Mouse (Mus musculus) spleen, postnatal 10 days (tissue): ENCODE data around the gene Lcn12.

Experiments used
- DNase-seq, 2 experiments: peaks; one replicate each; pipeline ENCODE4 v3.0.0; 2021 to 2022; ENCODE audit warnings: low spot score in 2 of 2

Lcn12 gene

DNA sequence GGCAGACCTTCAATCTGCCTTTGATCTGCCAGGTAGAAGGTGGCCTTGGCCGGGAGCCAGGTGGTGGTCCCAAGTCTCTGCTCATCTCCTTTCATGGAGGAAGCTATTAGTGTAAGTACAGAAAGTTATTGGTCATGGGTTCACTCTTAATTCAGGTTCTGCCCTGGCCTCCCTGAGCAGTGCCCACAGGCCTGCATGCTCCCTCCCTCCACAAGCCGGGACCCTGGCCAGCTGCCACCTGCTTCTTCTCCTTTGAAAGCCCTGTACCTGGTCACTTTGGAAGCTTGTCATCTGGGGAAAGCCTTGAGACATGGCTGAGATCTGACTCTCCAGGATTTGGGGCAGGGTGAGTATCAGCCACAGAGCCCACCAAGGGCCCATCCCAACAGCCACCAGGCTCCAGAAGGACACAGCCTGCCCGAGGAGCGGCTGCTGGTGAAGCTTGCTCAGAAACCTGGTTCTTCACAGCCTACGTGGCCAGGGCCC lies at the start of gene Lcn12:
Gene Lcn12 (minus strand): TSS at position 436 of the 486 bp plus-strand sequence.
- no peak for DNase-seq

DNA sequence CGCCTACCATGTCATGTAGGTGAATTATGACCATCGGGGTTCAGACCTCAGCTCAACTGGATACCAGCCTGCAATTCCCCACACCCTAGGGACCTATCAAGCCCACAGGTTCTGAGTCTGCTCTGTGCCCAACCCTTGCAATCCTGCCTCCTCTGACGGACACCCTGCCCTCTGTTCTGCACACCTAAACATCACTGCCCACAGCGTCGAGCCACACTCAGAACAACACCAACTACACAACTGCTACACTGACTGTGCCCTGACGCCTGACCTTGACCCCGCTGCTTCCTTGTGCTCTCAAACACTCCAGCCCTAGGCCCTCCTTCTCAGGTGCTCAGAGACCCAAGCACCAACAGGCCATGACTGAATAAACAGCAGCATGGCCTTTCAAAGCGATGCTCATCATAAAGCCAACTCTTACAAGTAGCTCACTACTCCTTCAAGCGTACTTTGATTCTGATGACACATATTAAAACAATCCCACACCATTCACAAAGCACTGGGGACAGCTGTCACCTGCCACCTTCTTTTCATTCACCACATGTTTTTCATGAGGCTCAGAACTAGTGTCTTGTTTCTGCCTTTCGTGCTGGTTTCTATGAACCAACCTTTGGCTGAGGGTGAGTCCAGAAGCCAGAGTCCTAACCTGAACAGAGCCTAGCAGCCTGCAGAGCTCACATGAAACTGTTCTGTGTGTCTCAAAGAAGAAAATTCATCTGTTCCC lies 48.1 kb upstream of the Lcn12 start:
- DNase-seq: no peak

DNA sequence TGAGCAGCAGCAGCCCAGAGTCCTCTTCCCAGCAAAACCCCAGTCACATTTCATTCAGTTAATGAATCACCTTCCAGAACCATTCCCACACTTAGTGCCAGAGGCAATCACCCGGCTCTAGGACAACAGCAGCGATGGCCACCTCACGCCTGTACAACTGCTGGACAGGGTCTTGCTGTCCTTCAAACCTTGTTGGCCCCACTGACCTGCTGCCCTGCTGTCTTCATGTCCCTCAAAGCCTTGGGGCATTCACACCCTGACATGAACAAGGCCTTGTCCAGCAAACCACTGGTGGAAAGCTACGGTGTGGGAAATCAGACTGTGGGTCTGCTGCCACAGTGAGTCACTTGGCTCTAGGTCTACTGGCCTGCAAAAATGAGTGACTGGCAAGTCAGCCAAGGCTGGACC lies 46.8 kb upstream of the Lcn12 start:
- DNase-seq: no peak

DNA sequence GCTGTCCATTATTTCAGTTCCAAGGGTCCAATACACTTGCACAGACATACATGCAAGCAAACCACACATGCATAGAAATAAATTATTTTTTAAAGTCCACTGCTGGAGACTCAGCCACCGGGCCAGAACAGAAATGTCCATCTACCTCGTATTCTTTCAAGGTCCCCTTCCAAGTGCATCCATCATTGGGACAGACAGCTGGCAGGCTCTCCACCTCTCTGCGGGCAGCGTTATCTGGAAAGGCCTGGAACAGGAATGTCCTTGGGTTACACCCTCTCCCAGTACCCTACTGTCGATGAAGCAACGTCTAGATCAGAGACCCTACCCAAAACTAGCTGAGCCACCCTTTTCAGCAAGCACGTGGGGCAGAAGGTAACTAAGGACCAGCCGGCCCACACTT lies 42.8 kb upstream of the Lcn12 start:
- no peak for DNase-seq

DNA sequence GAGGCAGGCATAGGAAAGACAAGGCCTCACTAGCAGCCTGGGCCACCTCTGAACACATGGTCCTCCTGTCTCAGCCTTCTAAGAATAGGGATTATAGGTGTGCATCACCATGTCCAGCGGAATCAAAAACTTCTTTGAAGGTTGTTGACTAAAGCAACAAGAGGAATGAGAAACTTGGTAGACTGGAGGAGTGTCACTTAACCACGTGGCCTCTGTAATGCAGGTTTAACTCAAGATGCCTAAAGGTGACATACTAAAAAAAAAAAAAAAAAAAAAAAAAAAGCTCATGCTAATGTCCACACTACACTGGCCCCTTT lies 41.1 kb upstream of the Lcn12 start:
- no peak for DNase-seq

DNA sequence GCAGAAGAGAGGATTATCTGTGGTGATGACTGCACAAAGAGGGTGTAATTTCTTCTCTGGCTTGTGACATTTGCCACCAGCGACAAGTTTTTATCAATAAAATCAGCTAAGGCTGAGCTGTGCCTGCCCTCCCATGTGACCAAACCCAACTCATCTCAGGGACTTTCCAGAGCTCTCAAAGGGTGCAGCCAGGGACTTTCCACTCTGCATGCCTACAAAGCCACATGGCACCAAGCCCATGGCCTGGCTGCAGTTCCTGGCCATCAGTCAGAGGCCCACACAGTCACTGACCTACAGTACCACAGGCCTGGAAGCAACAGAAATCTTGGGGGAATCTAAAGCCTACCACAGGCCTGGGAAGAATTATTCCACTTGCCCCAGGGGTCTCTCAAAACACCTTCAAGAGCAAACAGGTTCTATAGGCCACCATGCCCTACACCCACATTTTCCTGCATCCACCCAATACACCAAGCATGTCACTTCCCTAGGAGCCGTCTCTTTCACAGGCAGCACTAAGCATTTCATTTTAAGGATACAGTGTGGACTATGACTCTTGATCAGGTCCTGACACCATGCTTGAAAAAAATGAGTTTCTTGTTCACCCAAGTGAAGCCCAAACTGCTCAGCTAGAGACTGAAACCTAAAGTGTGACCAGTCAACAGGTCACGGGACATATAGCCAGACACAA lies 40.6 kb upstream of the Lcn12 start:
- DNase-seq: peak in 1 of 2 experiments; percentile 64

DNA sequence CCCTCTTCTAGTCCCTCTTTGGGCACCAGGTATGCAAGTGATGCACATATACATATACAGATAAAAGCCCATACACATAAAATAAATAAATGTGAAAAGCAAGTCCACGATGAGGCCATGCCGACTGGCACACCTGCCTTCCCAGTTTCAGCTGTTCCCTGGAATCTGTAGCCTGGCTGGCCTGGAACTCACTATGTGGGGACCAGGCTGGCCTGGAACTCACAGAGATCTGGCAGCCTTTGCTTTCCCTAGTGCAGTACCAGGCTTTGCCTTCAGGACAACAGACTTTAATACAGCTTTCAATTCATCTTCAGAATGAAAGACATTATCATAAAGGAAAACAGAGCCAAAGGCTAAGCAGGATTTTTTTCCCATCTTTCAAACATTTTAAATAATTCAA lies 40.0 kb upstream of the Lcn12 start:
- no peak for DNase-seq

DNA sequence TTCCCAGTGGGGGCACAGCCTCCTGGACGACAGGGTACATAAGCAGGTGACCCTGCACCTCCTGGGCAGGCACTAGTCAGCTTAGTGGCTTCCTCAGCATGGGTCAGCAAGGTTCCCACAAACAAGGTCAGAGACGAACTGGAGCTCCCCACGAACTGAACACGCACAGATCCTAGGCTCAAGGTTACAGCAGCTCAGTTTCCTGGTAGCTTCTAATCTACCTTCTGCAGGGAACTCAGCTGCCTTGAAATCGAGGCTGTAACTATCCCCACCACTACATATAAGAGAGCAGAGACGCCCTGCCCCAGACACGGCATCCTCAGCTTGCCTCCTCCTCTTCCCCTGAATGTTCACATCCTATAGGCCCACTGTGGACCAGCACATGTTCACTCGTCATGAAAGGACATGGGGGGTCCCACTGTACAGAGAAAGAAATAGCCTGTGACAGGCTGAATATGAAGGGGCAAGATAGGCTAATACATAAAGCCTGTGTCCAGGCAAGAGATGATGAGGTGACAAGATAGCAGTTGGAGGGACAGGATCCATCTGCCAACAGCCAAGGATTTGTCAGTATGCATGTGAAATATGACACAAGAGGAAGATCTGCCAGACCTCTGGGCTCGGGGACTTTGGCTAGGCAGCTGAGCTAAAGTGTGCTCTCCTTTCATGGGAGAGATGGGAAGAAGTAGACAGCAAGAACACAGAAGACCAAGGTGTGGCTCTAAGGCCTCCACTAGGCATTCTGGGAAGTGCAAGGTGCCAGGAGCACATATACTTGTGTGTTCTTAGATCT lies 33.0 kb upstream of the Lcn12 start:
- no peak for DNase-seq

DNA sequence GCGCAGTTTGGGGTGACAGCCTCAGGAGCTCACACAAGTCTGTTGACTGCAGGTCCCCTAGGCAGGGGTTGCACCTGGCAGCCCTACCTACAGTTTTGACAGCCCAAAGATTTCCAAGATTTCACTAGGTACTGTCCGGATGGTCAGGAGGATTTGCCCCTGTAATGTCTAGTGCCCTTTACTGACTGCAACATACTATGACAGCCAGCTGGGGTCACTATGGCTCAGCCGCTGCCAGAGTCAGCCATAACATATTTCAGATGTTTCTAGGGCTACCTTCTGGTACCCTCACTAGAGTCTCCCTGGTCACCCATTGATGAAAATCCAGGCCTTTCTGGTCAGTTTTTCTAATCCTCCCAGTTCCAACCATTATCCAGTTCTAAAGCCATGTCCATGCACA lies 16.2 kb upstream of the Lcn12 start:
- DNase-seq: no peak

DNA sequence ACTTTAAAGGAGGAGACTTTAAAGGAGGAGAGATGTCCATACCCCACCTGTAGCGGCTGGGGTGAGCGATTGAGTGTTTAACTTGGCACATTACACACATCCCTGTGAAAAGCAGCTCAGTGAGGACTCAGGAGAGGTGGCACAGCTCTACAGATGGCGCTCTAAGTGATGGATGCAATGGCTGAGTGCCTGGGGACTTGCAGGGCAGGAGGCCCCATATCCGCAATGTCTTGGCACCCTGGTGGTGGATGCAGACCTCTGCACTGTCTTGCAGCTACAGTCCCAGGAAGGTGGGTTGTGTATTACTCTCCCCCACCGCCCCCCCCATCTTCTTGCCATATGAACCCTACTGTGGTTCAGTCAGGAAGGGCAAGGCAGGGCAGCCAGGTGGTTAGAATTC lies 13.3 kb upstream of the Lcn12 start:
- peak in 1 of 2 experiments; percentile 40 for DNase-seq

DNA sequence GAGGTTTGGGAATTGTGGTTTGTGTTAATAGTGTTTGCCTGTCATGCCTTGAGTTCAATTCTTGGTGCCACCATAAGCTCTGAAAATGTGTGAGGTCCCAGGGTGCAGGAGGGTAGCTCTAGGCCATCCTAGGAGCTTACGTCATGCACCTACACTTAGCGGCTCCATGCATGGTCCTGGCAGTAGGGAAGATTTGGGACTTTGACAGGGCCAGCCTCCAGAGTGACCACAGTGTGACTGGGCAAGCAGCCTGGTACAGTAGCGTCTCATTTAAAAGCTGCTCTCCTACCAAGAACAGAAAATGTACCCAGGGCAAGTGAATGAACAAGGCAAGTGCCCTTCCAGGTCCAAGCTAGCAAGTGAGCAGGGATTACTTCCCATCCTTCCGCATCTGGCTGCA lies 12.1 kb upstream of the Lcn12 start:
- DNase-seq: no peak

DNA sequence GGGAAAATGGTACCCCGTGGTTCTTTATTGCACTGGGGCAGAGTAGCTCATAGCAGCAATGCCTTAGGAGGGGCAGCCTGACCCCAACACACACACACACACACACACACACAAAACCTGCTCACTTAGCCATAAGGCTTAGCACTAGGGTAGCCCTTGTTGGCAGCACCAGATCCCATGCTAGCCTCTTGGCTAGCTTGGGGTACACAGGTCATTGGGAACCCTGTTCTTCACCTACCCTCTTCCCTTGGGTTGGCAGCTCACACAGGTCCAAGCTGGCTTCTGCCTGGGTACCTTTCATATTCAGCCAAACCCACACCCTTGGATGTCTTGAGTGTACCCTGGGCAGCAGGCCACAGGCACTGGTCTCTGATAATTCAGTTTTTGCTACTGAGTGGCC lies 11.3 kb upstream of the Lcn12 start:
- DNase-seq: no peak

DNA sequence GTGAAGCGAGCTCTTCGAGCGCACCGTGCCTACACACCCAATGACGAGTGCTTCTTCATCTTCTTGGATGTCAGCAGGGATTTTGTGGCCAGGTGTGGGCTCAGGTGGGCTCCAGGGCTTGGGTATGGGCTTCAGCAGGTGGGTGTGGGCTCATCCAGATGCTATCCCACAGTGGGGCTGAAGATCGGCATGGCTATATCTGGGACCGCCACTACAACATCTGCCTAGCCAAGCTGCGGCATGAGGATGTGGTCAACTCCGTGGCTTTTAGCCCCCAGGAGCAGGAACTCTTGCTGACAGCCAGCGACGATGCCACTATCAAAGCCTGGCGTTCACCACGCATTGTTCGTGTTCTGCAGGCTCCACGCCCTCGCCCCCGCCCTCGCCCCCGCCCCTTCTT lies 10.8 kb upstream of the Lcn12 start:
- DNase-seq: no peak

DNA sequence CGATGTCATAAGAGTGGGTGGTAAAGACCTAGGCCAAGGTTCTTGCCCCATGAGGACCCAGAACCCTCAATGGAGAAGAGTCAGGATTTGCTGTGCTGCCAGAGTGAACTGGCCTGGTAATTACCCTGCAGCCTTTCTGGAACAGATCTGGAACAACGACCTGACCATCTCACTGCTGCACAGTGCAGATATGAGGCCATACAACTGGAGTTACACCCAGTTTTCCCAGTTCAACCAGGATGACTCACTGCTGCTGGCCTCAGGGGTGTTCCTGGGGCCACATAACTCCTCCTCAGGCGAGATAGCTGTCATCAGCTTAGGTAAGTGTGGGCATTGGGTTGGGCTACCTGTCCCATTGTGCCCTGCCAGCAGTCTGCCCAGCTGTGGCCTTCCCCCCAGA lies 9.0 kb upstream of the Lcn12 start:
- no peak for DNase-seq

DNA sequence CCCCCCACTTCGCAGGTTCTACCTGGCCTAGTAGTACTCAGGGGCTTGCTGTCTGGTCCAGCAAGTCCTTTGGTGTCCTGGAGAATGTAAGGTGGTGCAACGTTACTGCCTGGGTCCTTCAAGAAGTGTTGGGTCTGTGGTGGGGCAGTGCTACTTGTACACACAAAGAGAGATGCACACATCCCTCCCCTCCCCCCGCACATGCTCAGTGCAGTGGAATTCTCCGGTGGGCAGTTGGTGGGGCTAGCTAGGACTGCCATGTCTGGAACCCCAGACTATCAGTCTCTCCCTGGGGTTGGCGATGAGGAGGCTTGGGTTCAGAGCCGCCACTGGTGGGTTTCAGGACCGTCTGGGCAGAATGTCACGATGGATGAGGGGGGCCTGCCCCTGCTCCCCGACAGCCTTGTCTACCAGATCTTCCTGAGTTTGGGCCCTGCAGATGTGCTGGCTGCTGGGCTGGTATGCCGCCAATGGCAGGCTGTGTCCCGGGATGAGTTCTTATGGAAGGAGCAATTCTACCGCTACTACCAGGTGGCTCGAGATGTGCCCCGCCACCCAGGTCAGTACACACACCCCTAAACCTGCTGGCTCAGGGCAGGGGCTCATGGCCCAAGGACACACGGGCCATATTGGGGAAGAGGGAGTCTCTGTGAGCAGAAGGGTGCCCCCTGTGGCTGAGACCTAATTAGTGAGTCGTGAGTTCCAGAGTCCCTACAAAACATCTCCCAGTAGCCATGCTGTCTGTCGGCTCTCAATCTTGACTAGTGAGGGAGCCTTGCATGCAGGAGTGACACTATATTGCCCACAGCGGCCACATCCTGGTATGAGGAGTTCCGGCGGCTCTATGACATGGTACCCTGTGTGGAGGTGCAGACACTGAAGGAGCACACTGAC lies 8.1 kb upstream of the Lcn12 start, which contains the start of gene C8g:
Gene C8g (minus strand): TSS at position 127 of the 894 bp plus-strand sequence.
- no peak for DNase-seq

DNA sequence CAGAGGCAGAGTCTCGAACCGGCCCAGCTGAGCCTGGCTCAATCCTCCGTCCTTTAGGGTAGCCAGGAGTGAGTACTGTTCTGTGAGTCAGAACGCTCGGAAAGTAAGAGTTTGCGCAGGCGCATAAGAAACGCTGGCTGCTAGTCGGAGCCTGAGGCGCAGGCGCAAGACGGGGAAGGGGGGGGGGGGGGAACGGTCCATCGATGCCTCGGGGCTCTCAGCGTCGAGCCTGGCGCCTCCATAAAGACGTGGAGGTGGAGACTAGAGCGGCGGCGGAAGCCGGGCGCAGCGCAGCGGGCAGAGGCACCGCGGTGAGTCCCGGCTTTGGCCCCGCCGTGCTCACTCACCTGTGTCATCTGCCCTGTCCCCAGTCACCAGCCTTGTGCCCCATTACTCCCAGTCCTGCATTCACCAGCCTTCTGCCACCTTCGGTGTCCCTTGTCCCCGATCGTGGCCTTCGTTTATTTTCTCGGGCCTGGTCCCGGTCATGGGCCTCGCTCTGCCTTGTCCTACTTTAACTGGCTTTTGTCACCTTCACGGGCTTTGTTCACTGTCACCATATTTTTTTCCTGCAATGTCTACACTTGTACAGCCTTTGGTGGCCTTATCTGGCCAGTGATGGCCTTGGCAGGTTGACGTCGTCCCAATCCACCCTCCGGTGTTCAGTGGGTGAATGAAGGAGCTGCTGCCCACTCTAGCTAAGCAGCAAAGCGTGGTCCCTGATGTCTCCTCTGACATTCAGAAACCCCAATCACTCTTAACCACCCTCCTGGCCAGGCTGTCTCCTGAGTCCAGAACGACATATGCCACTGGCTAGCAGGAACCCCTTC lies 7.1 kb upstream of the Lcn12 start, which contains the start of gene Fbxw5:
Gene Fbxw5 (plus strand): TSS at position 175 of the 830 bp plus-strand sequence.
- DNase-seq: peak; percentile 71 to 86

DNA sequence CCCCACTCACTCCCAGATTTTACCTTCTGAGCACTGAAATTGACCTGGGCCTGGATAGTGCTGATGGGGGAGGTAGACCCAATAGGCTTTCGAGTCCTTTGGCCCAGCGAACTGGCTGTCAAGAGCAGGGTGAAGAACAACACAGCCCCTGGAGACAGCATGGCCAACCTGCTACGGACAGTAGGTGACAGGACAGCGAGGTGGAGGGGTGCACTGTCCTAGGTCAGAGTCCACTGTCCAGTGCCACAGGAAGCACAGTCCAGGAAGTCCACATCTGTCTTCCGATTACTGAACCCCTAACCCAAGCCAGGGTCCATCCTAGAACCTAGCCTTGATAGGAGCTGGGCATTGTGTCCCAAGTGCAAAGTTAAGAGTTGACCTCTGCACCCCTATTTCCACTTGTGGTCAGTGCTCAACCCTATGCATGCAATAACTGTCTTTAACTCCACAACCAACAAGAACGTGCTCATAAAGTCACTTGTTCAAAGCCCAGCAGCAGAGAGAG lies 6.4 kb upstream of the Lcn12 start:
- no peak for DNase-seq

DNA sequence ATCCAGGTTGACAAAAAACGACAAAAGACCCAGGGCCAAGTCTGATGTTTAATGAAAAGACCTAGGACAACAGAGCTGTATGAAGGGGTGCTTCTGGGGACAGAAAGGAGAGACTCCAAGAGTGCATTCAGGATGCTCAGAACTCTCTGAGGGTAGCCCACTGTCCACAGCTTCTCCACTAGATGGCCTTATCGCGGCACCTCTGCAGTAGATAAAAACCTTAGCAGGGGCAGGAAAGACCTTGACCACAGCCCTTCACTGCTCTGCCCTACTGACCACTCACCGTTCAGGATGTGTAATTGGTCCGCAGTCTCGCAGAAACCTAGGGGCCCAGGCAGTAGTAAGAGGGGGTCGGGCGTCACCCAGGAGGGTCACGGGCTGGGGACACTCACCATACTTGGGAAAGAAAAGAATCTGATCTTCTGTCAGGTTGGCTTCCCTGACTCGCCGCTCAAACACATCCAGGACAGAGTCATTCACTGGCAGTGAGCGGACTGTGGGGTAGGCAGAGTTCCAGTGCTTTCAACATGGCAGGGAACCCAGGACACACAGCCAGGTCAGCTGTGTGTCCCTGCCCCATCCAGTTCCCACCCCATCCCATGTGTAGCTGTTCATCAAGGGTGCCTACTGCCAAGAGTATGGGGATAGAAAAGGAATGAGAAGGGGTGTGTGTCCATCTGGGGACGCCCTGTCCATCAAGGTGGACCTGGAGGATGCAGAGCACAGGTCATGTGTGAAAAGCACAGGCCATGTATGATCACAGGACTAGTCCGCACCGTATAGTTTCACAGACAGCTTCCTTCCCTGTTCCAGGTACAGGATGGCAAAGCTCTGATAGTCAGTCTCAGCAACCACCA lies 5.1 kb upstream of the Lcn12 start:
- DNase-seq: no peak

DNA sequence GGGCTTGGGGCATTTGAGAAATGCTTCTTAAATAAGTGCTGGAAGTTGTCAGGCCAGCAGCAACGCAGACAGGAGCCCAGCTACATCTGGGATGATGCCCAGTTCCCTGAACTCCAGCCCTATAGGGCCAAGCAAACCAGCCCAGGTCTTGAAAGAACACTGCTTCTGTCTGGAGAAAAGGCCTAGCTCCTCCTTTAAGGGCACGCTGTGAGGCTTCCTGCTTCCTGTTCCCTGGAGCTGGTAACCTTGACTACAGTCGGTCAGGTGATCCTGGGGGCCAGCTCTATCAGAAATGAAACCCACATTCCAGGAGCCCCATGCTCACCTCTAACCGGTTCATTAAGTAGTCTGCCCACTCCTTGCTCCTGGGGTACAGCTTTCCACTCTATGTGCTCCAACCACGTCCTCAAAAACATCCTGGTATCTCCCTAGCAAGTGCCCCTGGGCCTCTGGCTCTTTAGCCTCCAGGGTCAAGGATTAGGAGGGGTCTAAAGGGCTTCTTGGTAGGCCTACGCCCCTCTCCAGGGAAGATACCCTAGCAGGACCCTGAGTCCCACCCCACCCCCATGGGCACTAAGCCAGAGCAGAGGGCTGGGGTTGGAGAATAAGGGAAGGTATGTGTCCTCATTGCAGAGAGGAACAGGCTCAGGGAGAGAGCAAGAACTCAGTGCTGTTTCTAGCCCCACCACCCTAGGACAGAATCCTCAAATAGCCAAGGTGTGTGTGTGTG lies 4.3 kb upstream of the Lcn12 start:
- no peak for DNase-seq
